Mouse (Mus musculus): Measurements from ENCODE around the gene Nop58.
"Not testable (repeated sequence)": the region's sequence is repeated elsewhere in the genome, so short reads cannot be mapped to it uniquely, and the experiment has no call there.

The Nop58 gene

GRCm38 (mm10) chr1:59684819-59685755 lies at the start of gene Nop58:
Nop58 (plus strand) TSS chr1:59684971.
- DNase-seq (ENCODE audit: low read depth, low spot score) = peak; percentile 99

- DNase-seq (ENCODE audit: low read depth, low spot score) = no peak
Observed at GRCm38 (mm10) chr1:59636349-59636748, 48.4 kb upstream of the Nop58 start.

GRCm38 (mm10) chr1:59638371-59638770 lies 46.4 kb upstream of the Nop58 start:
- DNase-seq (ENCODE audit: low read depth, low spot score) = no peak

GRCm38 (mm10) chr1:59642488-59642887 lies 42.3 kb upstream of the Nop58 start:
- no peak for DNase-seq (ENCODE audit: low read depth, low spot score)

- not testable (repeated sequence) for DNase-seq (ENCODE audit: low read depth, low spot score)
Observed at GRCm38 (mm10) chr1:59646502-59646901, 38.3 kb upstream of the Nop58 start.

GRCm38 (mm10) chr1:59651201-59651819 lies 33.5 kb upstream of the Nop58 start:
- DNase-seq (ENCODE audit: low read depth, low spot score) = no peak

- DNase-seq (ENCODE audit: low read depth, low spot score) = no peak
Observed at GRCm38 (mm10) chr1:59653243-59653911, 31.4 kb upstream of the Nop58 start.

- peak; percentile 32 for DNase-seq (ENCODE audit: low read depth, low spot score)
Observed at GRCm38 (mm10) chr1:59656244-59657171, 28.3 kb upstream of the Nop58 start.

- DNase-seq (ENCODE audit: low read depth, low spot score) = no peak
Observed at GRCm38 (mm10) chr1:59663456-59664135, 21.2 kb upstream of the Nop58 start.

GRCm38 (mm10) chr1:59668871-59669270 lies 15.9 kb upstream of the Nop58 start:
- no peak for DNase-seq (ENCODE audit: low read depth, low spot score)

- DNase-seq (ENCODE audit: low read depth, low spot score) = peak; percentile 51
Observed at GRCm38 (mm10) chr1:59669962-59670630, 14.7 kb upstream of the Nop58 start.

- DNase-seq (ENCODE audit: low read depth, low spot score) = peak; percentile 97
Observed at GRCm38 (mm10) chr1:59670641-59671168, 14.1 kb upstream of the Nop58 start, which contains the start of gene Sumo1. Sumo1 (minus strand) TSS chr1:59670834.

- DNase-seq (ENCODE audit: low read depth, low spot score) = no peak
Observed at GRCm38 (mm10) chr1:59673661-59674060, 11.1 kb upstream of the Nop58 start.

- no peak for DNase-seq (ENCODE audit: low read depth, low spot score)
Observed at GRCm38 (mm10) chr1:59683926-59684818, 599 bp upstream of the Nop58 start.

GRCm38 (mm10) chr1:59687493-59687892 lies 2.7 kb downstream of the Nop58 start:
- no peak for DNase-seq (ENCODE audit: low read depth, low spot score)

GRCm38 (mm10) chr1:59690467-59690866 lies 5.7 kb downstream of the Nop58 start:
- DNase-seq (ENCODE audit: low read depth, low spot score) = no peak

- DNase-seq (ENCODE audit: low read depth, low spot score) = no peak
Observed at GRCm38 (mm10) chr1:59697751-59698150, 13.0 kb downstream of the Nop58 start.

- no peak for DNase-seq (ENCODE audit: low read depth, low spot score)
Observed at GRCm38 (mm10) chr1:59698207-59698606, 13.4 kb downstream of the Nop58 start.

- no peak for DNase-seq (ENCODE audit: low read depth, low spot score)
Observed at GRCm38 (mm10) chr1:59701766-59702165, 17.0 kb downstream of the Nop58 start.

Measured in brain, adult 2 months (tissue).